In the genomic region with DNA sequence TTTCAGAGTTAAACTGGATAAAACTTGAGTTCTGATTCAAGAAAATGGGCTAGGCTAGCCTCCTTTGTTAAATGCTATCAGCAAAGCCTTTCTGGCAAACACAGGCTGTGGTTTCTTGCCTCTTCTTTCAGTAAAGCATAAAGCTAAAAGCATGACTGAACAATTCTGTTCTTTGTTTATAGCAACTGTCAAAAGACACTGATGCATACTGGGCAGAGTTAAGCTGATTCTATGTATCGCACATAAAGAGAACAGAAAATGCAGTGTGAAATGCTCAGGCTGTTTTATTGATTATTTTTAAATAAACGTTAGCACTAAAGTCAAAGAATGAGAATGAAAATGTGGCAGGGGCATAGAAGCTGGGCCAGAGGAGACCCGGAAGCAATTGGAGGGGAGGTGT, we compare ENCODE assay signal across 19 mouse cellular contexts.
DNase-seq lines count a peak whose midpoint lies in the region; ATAC-seq and TF ChIP-seq lines count a peak whose summit lies in the region.
"Had no signal": no experiment of that assay in that cellular context is flagged by ENCODE, and none has a peak within 500 bp of the region (broad histone marks: within the 10 kb centered on the region; RNA-seq: fewer than 3 reads in every experiment).

No protein-coding gene starts in this region.

- no peak for ATAC-seq in hindbrain, embryonic 14.5 days (ENCODE audit: low FRiP score)
- ATAC-seq in hindbrain, embryonic 16.5 days = no peak
- ATAC-seq: CD4-positive, CD25-positive, alpha-beta regulatory T cell, adult 4 months; hindbrain, postnatal 0 days had no signal

- TF ChIP-seq CTCF in brain, embryonic 14.5 days (IDR thresholded peaks at IDR 0.05; ENCODE audit: borderline replicate concordance, extremely low read depth, insufficient read depth, insufficient read length) = no peak

- H3K9ac ChIP-seq in hindbrain, embryonic 14.5 days = no peak overlapping the region
- H3K9ac ChIP-seq in hindbrain, embryonic 16.5 days (ENCODE audit: low read depth, low read length) = no peak overlapping the region
- H3K9ac ChIP-seq: embryonic facial prominence, embryonic 13.5 days; heart, embryonic 13.5 days had no signal

- DNase-seq in hindbrain, embryonic 14.5 days (ENCODE audit: low spot score) = no peak
- peak; percentile 17 for DNase-seq in retina, embryonic 14.5 days (ENCODE audit: low spot score)
- DNase-seq in retina, postnatal 1 day = no peak
- DNase-seq in brain, embryonic 14.5 days (ENCODE audit: low read depth) = peak; percentile 28
- DNase-seq in thymus, postnatal 36 days = no peak
- DNase-seq: adrenal gland, postnatal 10 days; B cell, adult 2 months; cerebellum, adult 18-20 months; cerebellum, adult 9-11 months; cerebellum, postnatal 36 days; gastrocnemius, postnatal 36 days; heart, adult 11 months; heart, postnatal 36 days had no signal

- H3K4me2 ChIP-seq in hindbrain, embryonic 14.5 days (replicated peaks) = no peak overlapping the region
- H3K4me2 ChIP-seq in hindbrain, embryonic 16.5 days (ENCODE audit: low read length) = no peak overlapping the region
- H3K4me2 ChIP-seq: embryonic facial prominence, embryonic 13.5 days; heart, embryonic 13.5 days had no signal

- TF ChIP-seq POLR2A in brain, embryonic 14.5 days (IDR thresholded peaks at IDR 0.05; ENCODE audit: borderline replicate concordance, extremely low read depth, insufficient read depth, insufficient read length, poor library complexity, severe bottlenecking) = no peak

- peaks cover 5% of the 10 kb centered on the region; the same call in 1 of the 2 replicates for H3K4me1 ChIP-seq in hindbrain, embryonic 14.5 days (replicated peaks; ENCODE audit: control insufficient read depth, insufficient read depth, low read length)
- no peaks in the 10 kb centered on the region for H3K4me1 ChIP-seq in hindbrain, embryonic 16.5 days (ENCODE audit: control insufficient read depth, insufficient read depth, low read depth, low read length)
- H3K4me1 ChIP-seq: embryonic facial prominence, embryonic 13.5 days; heart, embryonic 13.5 days had no signal

- WGBS in hindbrain, embryonic 14.5 days = 38% methylated on average over 3 of the region's 3 CpGs
- WGBS in hindbrain, embryonic 16.5 days = 38% methylated on average over 3 of the region's 3 CpGs

- peak overlapping the region; percentile 38; the same call in 1 of the 2 replicates for H3K27ac ChIP-seq in hindbrain, embryonic 14.5 days
- no peak overlapping the region for H3K27ac ChIP-seq in hindbrain, embryonic 16.5 days (ENCODE audit: low read depth, low read length)
- H3K27ac ChIP-seq: embryonic facial prominence, embryonic 13.5 days; heart, embryonic 13.5 days; hindbrain, postnatal 0 days had no signal

- no peaks in the 10 kb centered on the region for H3K27me3 ChIP-seq in hindbrain, embryonic 14.5 days (ENCODE audit: control insufficient read depth, insufficient read depth, low read length)
- H3K27me3 ChIP-seq in hindbrain, embryonic 16.5 days (replicated peaks; ENCODE audit: control insufficient read depth, insufficient read depth, low read length) = no peaks in the 10 kb centered on the region
- H3K27me3 ChIP-seq: embryonic facial prominence, embryonic 13.5 days; heart, embryonic 13.5 days had no signal

- no peak overlapping the region for H3K4me3 ChIP-seq in hindbrain, embryonic 14.5 days (replicated peaks; ENCODE audit: low read length)
- no peak overlapping the region for H3K4me3 ChIP-seq in hindbrain, embryonic 16.5 days (ENCODE audit: low read length)
- H3K4me3 ChIP-seq: embryonic facial prominence, embryonic 13.5 days; heart, embryonic 13.5 days had no signal

- H3K9me3 ChIP-seq in hindbrain, embryonic 14.5 days (ENCODE audit: control insufficient read depth, low read length) = no peaks in the 10 kb centered on the region
- no peaks in the 10 kb centered on the region for H3K9me3 ChIP-seq in hindbrain, embryonic 16.5 days (ENCODE audit: control insufficient read depth, low read length)
- H3K9me3 ChIP-seq: embryonic facial prominence, embryonic 13.5 days; G1E; heart, embryonic 13.5 days had no signal

- H3K36me3 ChIP-seq in hindbrain, embryonic 14.5 days (replicated peaks; ENCODE audit: control insufficient read depth, insufficient read depth) = no peaks in the 10 kb centered on the region
- no peaks in the 10 kb centered on the region for H3K36me3 ChIP-seq in hindbrain, embryonic 16.5 days (ENCODE audit: control insufficient read depth, insufficient read depth, low read length)
- H3K36me3 ChIP-seq: embryonic facial prominence, embryonic 13.5 days; G1E; heart, embryonic 13.5 days had no signal

Comparison
In these comparisons a context has a peak if more than half of its experiments do, and no peak if none do; other contexts are left out.
1. DNase-seq: peak in retina, embryonic 14.5 days (single experiment) and brain, embryonic 14.5 days (single experiment); none in hindbrain, embryonic 14.5 days (single experiment), retina, postnatal 1 day (single experiment) and thymus, postnatal 36 days (0 of 2).